Mouse (Mus musculus): ENCODE measurements around the gene Arhgap22. TPM values are rescaled to one million over a fixed set of nuclear protein-coding genes. Genes with fewer than 3 reads are reported as not detected.

The Arhgap22 gene
- total RNA-seq, 2 experiments from 2014 or later, result 3.6 to 5.3 TPM

- DNase-seq, result no peak
Observed at GRCm38 (mm10) chr14:33280921-33281320, 67.1 kb downstream of the Arhgap22 start.

DNA sequence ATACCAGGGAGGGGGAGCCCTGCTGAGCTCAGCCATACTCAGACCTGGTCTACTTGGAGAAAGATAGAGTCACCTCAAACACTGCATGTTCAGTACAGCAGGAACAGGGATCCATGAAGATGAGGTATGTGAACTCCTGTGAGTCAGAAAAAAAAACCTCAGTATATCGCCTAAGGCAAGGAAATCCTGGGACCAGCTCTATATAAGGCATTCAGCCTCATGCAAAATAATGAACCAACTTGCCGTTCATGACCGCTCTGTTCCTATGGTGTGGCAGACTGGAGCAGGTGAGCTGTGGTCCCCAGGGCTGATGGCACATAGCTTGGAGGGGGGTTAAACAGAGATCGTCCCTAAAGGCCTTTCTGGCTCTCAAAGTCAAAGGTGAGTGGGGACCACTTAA lies 68.6 kb downstream of the Arhgap22 start:
- no peak for DNase-seq

DNA sequence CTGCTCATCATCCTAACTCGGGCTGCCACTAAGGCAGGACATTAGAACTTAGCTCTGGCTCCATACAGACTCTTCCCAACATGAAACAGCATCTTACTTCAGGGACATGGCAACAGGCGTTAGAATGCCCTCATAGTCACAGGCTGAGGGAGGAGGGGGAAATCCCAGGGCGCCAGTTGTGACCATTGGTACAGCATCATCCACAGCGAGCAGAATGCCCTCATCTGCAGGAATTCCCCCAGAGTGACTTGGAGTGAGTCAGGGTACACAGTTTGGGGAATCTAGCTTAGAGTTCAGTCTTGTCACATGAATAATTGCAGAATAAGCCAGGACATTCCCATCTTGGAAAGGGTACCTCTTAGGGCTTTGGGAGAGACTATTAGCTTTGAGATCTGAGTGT lies 74.1 kb downstream of the Arhgap22 start:
- no peak for DNase-seq

- DNase-seq, result no peak
Observed at GRCm38 (mm10) chr14:33290038-33290437, 76.2 kb downstream of the Arhgap22 start.

DNA sequence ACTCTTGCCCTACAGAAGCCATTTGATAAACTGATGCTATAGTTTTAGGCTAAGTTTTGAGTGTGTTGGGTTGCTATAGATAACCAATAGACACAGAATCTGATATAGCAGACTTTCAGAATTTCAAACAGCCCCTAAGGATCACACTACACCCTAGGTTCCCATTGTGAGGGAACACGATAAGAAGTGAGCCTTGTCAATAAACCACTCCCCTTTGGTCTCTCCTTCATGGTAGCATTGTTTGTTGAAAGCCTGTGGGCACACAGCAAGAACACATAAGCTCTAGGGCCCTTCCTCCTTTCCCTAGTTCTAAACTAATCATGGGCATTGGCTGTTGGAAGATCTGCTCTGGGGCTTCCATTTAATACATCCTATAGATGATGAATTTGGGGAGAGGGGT lies 80.7 kb downstream of the Arhgap22 start:
- DNase-seq, result no peak

GRCm38 (mm10) chr14:33296698-33297341 lies 83.0 kb downstream of the Arhgap22 start:
- no peak for DNase-seq

DNA sequence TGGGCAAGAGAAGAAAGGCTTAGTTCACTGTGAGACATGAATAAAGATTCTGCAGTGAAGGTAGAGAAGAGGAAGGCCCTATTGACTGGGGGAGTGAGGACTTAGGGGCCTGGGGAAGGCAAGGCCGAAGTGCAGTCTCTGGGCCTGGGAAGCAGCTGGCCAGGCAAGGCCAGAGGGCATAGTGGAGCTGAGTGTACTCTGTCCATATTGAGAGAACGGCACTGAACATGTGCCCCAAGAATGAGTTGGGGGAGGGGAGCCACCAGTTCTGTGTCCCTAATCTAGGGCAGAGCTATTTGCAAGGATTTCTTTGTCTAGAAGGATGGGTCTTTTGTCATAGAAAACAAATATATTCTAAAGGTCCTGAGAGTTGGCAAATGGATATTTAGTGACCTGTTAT lies 86.8 kb downstream of the Arhgap22 start:
- no peak for DNase-seq

- peak; percentile 68 to 71 for DNase-seq
Observed at GRCm38 (mm10) chr14:33303348-33303819, 89.6 kb downstream of the Arhgap22 start.

DNA sequence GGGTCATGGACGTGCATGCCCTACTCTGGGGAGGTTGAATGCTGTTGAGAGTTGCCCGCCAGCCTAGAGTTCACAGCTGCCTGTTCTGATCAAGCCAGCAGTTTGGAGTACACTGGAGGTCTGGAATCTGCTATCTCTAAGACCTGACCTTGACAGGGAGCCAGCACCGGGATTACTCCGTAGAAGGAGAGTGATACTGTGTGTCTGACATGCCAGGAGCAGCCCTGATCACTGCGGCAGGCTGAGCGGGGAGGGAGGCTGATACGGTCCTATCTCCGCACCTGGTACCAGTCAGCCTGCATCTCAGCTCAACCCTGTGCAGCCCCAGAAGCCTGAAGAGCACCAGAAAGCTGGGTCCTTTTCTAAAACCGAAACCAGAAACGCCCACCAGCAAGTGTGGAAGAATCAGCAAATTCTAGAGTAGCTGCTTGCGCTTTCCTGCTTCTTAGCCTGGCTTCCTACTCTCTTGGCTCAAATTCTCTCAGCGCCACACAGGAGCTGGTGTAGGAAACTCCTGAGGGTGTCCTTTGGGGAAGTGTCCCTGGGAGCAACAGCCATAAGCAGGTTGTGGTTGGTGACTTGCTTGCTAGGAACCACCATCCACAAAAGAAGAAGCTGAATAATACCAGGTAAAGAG lies 91.9 kb downstream of the Arhgap22 start:
- DNase-seq, result peak; percentile 75 to 81

GRCm38 (mm10) chr14:33310719-33311118 lies 96.9 kb downstream of the Arhgap22 start:
- DNase-seq, result peak; percentile 40 to 47

- no peak for DNase-seq
Observed at GRCm38 (mm10) chr14:33312309-33312708, 98.5 kb downstream of the Arhgap22 start.

DNA sequence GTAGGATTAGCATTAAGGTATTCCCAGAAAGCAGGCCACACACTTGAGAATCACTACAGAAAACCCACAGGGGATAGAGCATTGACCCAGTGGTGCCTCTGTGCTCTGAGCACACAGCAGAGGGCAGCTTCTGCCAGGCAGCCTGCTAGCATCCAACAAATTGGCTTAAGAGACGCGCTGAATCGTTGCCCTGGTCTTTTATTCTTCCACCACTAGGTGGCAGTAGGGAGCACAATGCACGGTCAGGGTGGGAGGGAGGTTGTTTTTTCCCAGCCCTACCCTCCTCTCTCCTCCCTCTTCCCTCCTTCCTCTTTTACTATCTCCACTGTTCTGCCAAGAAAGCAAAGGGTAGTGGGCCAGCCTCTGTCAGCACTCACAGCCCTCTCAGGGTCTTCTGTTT lies 99.8 kb downstream of the Arhgap22 start:
- peak; percentile 48 to 68 for DNase-seq

DNA sequence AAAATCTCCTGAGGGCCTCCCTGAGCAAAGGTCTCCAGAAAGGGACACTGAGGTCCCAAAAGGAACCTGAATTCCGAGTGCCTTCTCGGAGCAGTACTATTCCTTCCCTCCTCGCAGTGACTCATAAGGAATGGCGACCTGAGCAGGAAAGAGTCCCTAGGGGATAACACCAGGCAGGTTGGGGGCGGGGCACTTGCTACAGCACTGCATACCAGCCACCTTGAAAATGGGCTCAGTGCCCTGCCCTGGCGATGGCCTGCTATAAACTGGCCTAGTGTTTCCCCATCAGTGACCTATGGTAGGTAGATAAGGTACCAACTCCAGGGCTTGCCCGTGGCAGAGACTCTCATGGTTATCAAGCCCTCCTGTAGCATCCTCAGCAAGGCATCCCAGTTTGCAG lies 100.3 kb downstream of the Arhgap22 start:
- DNase-seq, result no peak

DNA sequence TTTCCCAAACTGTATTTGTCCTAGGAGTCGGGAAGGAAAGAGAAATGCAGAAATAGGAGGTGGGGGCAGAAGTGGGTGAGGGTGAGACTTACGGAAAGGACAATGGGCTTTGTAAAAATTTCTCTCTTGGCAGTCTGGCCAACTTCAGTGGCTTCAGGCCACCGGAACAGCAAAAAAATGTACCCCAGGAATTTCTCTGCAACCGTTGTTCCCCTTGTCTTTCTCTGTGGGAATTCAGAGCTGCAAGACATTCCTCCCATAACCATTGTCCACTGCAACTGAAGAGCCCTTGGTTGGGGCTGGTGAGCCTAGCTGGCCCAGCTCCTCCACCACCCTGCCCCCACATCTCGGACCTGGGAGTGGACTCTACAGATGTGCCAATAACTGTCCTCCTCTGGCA lies 101.3 kb downstream of the Arhgap22 start:
- DNase-seq, result no peak

GRCm38 (mm10) chr14:33315771-33316170 lies 101.9 kb downstream of the Arhgap22 start:
- DNase-seq, result no peak

GRCm38 (mm10) chr14:33317946-33318345 lies 104.1 kb downstream of the Arhgap22 start:
- no peak for DNase-seq

GRCm38 (mm10) chr14:33319541-33320521 lies 106.0 kb downstream of the Arhgap22 start:
- DNase-seq, result peak; percentile 84 to 87

GRCm38 (mm10) chr14:33320856-33321255 lies 107.0 kb downstream of the Arhgap22 start:
- no peak for DNase-seq

- DNase-seq, result peak; percentile 74 to 86
Observed at GRCm38 (mm10) chr14:33322661-33323088, 108.8 kb downstream of the Arhgap22 start.

DNA sequence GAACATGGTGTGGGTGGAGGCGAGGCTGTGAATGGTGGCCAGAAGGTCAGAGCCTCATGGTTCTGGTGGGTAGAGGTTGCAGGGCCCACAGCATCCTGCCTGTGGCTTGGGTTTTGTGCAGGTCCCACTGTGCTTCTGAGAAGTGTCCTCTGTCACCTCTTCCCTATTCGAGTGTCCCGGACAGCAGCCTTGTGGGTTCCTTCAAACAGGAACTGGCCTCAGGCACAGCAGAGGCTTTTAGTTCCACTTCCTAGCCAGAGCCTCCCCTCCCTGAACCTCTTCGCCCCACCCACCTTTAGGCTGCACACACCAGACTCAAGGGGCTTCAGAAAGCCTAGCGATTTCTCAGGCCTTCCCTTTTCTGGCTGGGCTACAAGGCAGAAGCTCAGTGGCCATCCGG lies 110.7 kb downstream of the Arhgap22 start:
- DNase-seq, result no peak

DNA sequence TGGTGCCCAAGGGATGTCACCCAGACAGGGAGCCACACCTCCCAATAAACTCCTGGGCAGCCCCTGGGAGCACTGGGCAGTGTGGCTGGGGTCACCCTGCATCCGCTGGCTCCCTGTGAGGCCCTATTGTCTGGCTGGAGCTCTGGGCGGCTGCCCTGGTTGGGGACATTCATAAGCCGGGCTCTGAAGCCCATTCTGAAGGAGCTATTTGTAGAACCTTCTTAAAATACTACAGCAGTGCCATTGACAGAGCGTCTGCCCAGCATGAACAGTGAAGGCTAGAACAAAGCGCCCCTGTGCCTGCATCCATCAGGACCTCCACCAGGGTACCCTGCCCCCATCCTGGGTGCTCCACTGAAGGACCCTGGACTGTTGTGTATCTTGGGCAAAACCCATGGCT lies 114.5 kb downstream of the Arhgap22 start:
- DNase-seq, result no peak

DNA sequence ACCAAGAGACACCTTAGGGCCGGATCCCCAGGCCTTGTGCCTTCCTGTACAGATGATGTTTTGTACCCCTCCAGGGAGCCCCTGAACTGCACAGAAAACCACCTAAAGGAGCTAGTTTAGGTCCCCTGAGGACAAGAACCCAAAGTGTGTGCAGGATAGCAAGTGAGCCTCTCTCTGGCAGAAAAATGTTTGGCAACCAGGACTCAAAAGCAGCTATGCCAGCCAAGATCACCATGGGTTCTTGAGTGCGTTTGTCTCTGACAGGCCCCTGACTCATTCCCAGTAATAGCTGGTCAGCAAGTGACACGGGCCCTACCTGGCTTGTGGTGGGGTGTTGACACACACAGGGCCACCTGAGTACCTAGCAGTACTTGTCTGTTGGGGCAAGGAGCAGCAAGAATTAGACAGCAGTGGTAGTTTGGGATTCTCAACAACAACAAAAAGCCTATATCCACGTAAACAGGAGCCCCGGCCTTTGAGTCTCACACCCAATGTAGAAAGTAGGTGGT lies 115.5 kb downstream of the Arhgap22 start:
- no peak for DNase-seq
